Mouse (Mus musculus) heart, adult 9 months (tissue): ENCODE measurements around the gene Fam161a.

ENCODE experiments used
- DNase-seq, 2 experiments: peaks; one replicate each; pipeline ENCODE4 v3.0.0; 2022; ENCODE audit warnings: low spot score in 2 of 2

Gene Fam161a

DNA sequence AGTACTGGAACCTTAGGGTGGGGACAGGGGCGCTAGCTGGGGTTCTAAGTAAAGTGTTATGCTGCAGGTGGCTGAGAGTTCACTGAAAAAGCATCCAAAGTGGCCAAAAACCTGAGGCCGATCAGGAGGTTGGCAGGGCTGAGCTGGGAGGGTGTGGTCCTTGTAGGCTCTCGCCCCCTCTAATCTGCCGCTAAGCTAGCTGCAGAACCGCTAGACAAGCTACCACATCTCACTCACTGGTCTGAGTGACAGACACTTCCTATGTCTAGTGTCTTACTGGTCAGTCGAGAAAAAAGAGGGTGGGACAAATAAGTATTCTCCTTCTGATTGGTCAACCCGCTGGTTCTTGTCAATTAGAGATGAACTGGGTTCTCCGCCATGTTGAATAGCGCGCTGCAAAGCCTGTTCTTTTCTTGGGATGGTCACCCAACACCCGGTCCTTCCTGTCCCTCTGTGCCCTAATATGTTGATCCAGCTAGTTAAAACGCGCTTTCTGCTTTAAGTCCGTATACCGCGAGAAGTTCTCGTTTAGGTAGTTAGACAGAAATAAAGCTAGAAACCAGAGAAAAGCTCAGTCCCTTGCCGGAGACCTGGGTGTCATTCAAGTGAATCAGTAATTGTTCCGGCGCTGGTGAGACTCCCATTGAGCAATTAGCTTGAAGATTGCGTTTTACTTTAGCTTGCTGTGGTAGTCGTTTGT is at the start of gene Fam161a:
Fam161a (plus strand) TSS at position 51 of the 700 bp plus-strand sequence.
- peak; percentile 94 to 97 for DNase-seq

GRCm38 (mm10) chr11:22957791-22958374 is 49.4 kb upstream of the Fam161a start:
- DNase-seq, result no peak

DNA sequence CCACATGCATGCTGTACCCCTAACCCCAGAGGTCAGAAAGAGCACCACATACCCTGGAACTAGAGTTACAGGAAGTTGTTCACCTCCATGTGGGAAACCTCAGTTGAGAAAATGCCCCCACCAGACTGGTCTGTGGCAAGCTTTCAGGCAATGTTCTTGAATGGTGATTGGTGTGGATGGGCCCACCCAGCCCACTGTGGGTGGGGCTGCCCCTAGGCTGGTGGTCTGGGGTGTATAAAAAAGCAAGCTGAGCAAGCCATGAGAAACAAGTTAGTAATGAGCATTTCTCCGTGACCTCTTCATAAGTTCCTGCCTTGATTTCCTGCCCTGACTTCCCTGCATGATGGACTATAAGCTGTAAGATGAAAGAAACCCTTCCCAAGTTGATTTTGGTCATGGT is 45.2 kb upstream of the Fam161a start:
- DNase-seq, result no peak

DNA sequence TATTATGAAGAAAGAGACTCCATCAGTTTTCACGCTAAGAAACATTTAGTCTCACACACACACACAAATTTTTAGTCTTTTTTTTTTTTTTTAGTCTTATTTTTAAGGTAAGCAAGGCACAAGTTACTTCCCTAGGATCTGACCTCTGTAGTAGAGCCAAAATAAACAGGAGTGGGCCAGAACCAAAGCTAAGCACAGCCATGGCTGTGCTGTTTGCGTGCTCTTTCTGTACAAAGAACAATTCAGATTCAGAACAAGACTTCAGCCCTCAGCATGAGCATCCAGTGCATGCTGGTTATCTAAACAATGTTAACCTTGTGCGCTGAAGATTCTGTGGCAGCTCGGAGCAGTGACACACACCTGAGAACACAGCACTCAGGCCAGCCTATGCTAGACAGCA is 42.9 kb upstream of the Fam161a start:
- DNase-seq, result no peak

GRCm38 (mm10) chr11:22965503-22965902 is 41.8 kb upstream of the Fam161a start:
- no peak for DNase-seq

- DNase-seq, result no peak
These were observed 37.8 kb upstream of the Fam161a start for GRCm38 (mm10) chr11:22969486-22969885.

GRCm38 (mm10) chr11:22970546-22970945 is 36.8 kb upstream of the Fam161a start:
- DNase-seq, result no peak

DNA sequence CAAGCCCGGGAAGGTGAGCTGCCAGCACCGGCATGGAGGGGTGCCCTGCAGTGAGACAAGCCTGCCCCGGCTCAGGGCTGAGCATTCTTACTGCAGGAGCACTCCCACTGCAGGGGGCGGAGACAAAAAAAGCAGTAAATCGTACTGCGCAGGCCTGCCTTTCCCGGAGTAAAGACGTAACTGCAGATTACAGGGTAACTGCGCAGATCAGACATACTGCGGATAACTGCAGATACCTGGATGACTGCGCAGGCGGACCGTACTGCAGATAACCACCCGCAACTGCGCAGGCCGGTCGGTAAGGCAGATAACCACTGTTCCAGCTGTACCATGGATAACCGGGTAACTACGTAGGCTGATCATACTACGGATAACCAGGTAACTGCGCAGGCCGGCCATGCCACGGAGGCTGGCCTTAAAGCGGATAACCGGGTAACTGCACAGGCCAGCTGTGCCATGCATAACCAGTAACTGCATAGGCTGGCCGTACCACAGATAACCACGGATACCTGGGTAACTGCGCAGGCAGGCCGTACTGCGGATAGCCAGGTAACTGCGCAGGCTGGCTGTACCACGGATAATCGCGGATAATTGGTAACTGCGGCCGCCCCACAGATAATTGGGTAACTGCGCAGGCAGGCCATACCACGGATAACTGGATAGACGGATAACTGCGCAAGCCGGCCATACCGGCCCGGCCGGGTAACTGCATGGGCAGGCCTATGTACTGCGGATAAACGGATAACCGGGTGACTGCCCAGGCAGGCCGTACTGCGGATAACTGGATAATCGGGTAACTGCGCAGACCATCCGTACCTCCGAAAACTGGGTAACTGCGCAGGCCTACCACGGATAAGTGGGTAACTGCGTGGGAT is 35.3 kb upstream of the Fam161a start, which contains the start of gene Zrsr1:
Zrsr1 (plus strand) TSS at position 171 of the 875 bp plus-strand sequence.
- peak; percentile 73 to 75 for DNase-seq

- DNase-seq, result peak; percentile 82 to 86
These were observed 34.4 kb upstream of the Fam161a start for GRCm38 (mm10) chr11:22972746-22973526.

GRCm38 (mm10) chr11:22973599-22973998 is 33.7 kb upstream of the Fam161a start:
- DNase-seq, result no peak

DNA sequence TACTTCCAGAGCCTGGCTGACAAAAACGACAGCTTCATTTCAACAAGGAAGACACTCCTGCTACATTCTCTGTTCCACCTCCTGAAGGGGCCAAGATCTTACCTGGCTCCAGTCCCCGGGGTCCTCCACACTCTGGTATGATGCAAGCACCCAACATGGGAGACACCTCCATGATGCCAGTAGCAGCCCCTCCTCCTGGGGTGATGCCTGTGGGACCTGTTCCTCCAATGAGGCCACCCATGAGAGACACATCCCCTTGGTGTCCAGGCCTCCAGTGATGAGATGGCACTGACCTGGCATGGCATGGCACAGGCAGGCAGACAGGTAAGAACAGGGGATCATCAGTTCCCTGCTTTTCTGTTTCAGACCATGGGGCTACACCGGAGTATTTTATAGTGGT is 29.1 kb upstream of the Fam161a start:
- DNase-seq, result no peak

DNA sequence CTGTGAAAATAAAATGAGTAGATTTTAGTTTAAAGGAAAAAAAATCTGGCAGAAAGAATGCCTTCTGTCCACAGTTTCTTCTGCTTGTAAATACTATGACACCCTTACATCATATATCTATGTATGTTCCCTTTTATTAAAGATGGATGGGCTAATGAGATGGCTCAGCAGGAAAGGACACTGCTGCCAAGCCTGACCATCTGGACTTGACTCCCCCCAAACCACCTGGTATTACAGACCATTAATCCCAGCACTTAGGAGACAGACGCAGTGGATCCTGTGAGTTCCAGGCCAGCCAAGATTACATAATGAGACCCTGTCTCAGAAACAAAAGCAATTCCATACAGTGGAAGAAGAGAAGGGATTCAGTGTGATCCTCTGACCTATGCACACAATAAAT is 28.6 kb upstream of the Fam161a start:
- DNase-seq, result no peak

GRCm38 (mm10) chr11:22979221-22979620 is 28.1 kb upstream of the Fam161a start:
- DNase-seq, result no peak

- no peak for DNase-seq
These were observed 26.3 kb upstream of the Fam161a start for GRCm38 (mm10) chr11:22981041-22981440.

DNA sequence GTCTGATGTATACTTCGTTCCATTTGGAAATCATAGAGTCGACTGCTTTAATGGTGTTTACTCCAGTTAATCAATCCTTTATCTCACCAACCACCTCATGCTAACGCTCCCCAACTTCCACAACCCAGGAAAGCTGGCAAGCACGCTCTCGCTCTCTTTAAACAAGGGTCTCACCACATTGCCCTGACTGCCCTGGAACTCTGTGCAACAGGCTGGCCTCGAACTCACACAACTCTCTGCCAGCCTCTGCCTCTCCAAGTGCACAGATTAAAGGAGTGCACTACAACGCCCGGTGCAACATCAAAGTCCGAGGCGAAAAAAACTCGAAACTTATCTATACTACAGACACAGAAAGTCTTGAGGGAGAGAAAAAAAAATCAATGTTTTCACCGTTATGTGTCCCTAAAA is 25.8 kb upstream of the Fam161a start:
- DNase-seq, result no peak

- DNase-seq, result peak; percentile 93 to 95
These were observed 25.2 kb upstream of the Fam161a start, which contains the start of the genes Gm28048 and Commd1 for GRCm38 (mm10) chr11:22981984-22982757. Gene Gm28048 (minus strand): TSS chr11:22982090. Gene Commd1 (minus strand): TSS chr11:22982382.

DNA sequence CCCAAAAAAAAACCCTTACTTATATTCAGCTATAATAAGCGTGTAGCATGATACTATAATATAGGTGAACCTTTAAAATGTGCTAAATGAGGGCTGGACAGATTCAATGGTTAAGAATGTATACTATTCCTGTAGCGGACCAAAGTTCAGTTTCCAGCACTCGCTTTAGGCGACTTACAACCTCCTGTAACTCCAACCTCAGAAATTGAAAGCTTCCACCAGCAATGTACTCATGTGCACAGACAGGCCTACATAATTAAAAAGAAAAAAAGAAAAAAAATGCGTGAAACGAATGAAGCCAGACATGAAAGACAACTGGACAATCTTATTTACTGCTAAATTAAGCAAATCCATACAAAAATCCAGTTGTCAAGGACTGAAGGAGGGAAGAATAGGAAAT is 24.5 kb upstream of the Fam161a start:
- DNase-seq, result no peak

- no peak for DNase-seq
These were observed 21.8 kb upstream of the Fam161a start for GRCm38 (mm10) chr11:22985510-22985909.

DNA sequence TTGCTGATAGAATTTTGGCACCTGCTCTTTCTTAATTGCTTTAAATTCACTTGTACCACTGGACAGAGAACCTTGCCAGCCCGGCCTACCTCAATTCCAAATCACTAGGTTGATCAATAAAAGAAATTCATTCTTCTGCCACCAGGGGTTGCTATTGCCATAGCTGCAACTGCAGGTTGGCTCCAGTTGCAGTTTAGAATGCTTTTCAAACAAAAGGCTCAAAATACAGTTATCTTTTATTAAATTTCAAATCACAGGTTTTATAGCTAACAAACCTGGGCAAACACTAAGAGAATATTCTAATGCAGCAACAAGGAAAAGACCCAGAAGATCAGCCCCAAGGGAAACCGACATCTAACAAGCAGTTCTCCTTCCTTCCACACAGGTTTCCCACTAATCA is 20.0 kb upstream of the Fam161a start:
- DNase-seq, result peak; percentile 36 to 47

- no peak for DNase-seq
These were observed 17.5 kb upstream of the Fam161a start for GRCm38 (mm10) chr11:22989786-22990185.
